Mouse (Mus musculus) embryo, embryonic 9.5 days (tissue): Measurements from ENCODE around the gene Olfr1026.

Experiments used
- DNase-seq: peaks from one replicate; pipeline ENCODE4 v3.0.0-alpha.2; 2017; ENCODE audit errors: extremely low spot score

Olfr1026 gene

DNA sequence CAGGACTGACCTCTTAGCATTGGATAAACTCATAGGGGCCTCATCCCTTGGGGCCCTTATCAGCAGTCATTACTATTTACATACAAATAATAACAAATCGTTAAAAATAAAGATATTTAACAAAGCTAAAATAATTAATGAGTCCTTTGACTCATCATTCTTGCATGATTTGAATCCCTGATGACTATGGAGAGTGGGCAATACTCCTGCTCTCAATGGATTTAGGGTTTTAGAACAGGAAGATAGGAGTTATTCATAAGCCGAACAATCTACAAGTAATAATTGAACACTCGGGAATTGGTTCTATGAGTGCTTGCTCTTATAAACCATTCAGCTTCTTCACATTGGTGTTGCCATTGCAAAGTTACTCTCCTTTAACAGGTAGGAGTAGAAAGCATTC lies at the start of gene Olfr1026:
Olfr1026 (plus strand) TSS at position 301 of the 400 bp plus-strand sequence.
- no peak for DNase-seq

DNA sequence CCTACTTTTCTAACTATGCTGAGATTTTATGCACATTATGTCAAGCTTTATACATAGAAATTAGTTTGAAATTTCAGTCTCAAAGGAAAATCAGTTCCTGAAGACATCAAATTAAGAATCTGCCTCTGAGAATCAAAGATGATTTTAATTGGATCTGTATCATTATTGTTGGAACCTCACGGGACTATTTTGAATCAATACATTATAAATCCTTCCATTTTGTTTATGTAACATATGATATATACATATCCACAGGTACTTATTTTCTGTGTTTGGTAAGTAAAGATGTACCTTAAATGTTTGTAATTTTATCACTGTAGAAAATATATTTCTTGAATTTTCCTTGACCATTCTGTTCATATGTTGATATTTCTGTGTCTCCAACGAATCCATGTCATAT lies 36.0 kb upstream of the Olfr1026 start, which contains the start of gene Olfr1023:
Olfr1023 (plus strand) TSS at position 301 of the 400 bp plus-strand sequence.
- no peak for DNase-seq

DNA sequence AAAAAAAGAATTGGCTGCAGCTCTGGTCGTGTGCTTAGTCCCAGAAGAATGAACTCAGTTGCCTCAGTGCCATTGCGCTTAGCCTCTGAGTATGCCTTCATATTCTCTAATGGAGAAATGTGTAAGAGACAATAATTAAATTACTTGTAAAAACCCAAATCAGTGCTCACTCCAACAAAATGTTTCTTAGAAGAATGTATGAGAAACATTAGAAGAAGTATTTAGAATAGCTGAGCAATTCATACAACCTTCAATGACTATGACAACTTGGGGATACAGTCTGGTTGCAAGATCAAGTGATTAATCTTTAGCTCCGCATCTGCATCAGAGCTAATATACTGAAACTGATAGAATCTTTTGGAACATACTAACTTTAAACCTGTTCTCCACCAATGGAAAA lies 16.4 kb upstream of the Olfr1026 start, which contains the start of gene Olfr1024:
Olfr1024 (minus strand) TSS at position 101 of the 400 bp plus-strand sequence.
- no peak for DNase-seq

DNA sequence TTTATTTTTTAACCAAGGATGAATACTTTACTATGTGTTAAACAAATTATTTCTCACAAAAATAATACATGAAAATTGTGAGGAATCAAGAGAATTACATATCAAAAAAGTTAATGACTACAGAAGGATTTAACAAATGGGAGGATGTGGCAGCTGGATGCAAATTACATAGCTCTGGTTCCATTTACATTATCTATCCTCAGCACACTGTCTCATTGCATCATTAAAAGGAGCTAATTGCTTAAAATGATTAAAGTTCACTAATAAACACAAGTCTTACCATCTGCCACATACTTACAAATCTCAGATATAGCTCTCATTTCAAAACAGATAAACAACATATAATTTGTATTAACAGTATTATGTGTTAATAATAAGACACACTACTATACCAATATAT lies 8.2 kb upstream of the Olfr1026 start:
- no peak for DNase-seq

- no peak for DNase-seq
Observed at GRCm38 (mm10) chr2:85914893-85915292, 6.5 kb upstream of the Olfr1026 start, which contains the start of gene Olfr1025-ps1. Gene Olfr1025-ps1, plus strand, starts transcription at chr2:85915193.

- no peak for DNase-seq
Observed at GRCm38 (mm10) chr2:85950137-85950536, 28.8 kb downstream of the Olfr1026 start, which contains the start of gene Olfr1028. Gene Olfr1028, plus strand, starts transcription at chr2:85950437.

DNA sequence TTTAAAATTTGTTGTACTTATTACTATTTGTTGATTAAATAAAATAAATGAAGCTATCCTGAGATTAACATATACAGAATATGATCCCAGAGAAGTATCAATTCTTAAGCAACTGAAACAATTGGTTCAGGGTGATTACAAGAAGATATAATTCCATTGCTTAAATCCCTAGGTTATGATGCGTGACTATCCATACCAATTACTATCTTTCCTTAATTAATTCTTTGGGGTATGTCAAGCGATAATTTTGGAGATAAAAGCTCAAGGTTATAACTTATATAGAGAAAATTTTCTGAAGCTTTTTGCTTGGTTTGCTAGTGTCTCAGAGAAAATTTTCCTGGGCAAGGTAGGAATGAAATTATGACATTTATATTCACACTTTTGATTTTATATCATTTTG lies 52.2 kb downstream of the Olfr1026 start, which contains the start of gene Olfr1029:
Olfr1029 (plus strand) TSS at position 301 of the 400 bp plus-strand sequence.
- DNase-seq: no peak
